Mouse (Mus musculus) gastrocnemius, postnatal 14 days (tissue): ENCODE data around the gene Smndc1. TPM values are rescaled to one million over a fixed set of nuclear protein-coding genes. Genes with fewer than 3 reads are reported as not detected.
A peak's percentile ranks its signal among the peaks of the same experiment; 100 is the strongest.

Source experiments
- DNase-seq: peaks from one replicate; pipeline ENCODE4 v3.0.0; 2021; ENCODE audit warnings: mixed read lengths
- intact Hi-C: fragments of 180-260 bp; cut with DNase I; formaldehyde crosslinking; loops from one replicate; pipeline ENCODE4 v1.15.1; 2025; ENCODE audit warnings: low total_unique reads
- long read RNA-seq, 2 experiments: library from polyadenylated mRNA; stranded (forward); transcript quantifications; one replicate each; pipeline ENCODE4 v2.0.0; 2021
- total RNA-seq, 2 experiments: library from RNA; stranded (reverse); gene quantifications; 2 replicates each; pipeline ENCODE4 v1.2.3; 2021

Smndc1 gene
- total RNA-seq = 10 to 100 TPM; 24.3 to 26.6 TPM
- long read RNA-seq, experiment 1, transcript Smndc1-201 (6 exons, 1,948 nt) = major isoform, 9 of 12 reads
- long read RNA-seq, experiment 1, partial matches to known transcripts = 2 of 12 reads
- long read RNA-seq, experiment 1, other reads (novel, unspliced or antisense) = 0 of 12 reads
- long read RNA-seq, experiment 2, transcript Smndc1-201 (6 exons, 1,948 nt) = major isoform, 13 of 13 reads
- long read RNA-seq, experiment 2, partial matches to known transcripts = 0 of 13 reads
- long read RNA-seq, experiment 2, other reads (novel, unspliced or antisense) = 0 of 13 reads

DNA sequence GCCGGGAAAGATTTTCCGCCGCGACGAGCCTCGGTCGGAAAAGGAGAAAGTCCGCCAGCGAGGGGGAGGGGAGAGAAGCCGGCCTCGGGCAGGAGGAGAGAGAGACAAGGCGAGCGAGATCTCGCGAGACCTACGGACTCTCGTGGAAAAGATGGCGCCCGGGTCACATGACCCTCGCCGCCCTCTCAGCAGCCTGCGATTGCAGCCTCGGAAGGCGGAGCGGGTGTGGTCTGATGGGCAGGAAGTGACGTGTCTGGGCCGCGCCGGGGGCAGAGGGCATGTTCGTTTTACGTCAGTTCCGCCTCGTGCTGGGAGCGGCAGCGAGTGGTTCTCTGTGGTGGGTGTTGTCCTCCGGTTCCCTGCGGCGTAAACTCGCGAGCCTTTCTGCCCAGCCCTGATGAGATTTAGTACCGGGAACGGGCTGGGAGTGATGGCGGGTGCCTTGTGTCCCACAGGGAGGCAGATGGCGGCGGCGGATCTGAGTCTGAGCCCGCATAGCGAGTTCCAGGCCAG is at the start of gene Smndc1:
TSS of gene Smndc1 (minus strand) at position 84 of the 513 bp plus-strand sequence.
- peak; percentile 100 for DNase-seq
- intact Hi-C loops = no loop called here

GRCm38 (mm10) chr19:53439340-53439739 is 49.0 kb upstream of the Smndc1 start:
- intact Hi-C loops = no loop called here
- no peak for DNase-seq

GRCm38 (mm10) chr19:53437991-53438390 is 47.6 kb upstream of the Smndc1 start:
- no peak for DNase-seq
- intact Hi-C loops = no loop called here

- intact Hi-C loops = no loop called here
- no peak for DNase-seq
Observed at GRCm38 (mm10) chr19:53437311-53437958, 47.1 kb upstream of the Smndc1 start.

DNA sequence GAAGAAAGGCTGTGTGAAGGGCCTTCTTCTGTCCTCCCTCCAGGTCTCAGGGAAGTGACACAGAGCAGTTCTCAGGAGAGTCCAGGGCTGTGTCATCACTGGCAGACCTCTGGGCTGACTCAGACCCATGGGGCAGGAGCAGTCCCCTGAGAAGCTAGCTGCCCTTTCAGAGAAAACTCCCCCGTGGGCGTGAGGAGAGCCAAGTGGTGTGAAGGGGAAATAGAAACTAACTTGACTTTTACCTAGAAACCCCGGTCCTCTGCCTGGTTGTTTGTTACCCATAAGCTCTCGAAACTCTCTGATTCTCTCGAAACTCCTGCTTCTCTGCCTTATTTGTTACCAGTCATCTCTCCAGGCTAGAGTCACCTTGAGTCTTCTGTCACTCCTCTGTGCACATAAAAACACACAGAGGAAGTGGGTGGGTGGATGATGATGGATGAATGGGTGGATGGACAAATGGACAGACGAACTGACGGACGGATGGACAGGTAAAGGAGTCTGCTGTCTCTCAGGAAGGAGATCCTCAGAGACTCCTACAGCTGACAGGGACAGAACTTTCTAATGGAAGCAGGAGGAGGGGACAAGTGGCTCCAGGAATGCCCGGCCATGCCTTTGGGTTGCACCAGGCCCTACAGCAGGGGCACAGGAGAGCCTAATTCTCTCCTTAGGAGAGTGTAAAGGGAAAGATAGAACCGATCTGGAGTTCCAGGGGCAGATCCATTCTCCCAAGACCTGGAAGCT is 43.7 kb upstream of the Smndc1 start:
- intact Hi-C loops = no loop called here
- DNase-seq = no peak

- intact Hi-C loops = no loop called here
- no peak for DNase-seq
Observed at GRCm38 (mm10) chr19:53431003-53431402, 40.6 kb upstream of the Smndc1 start.

GRCm38 (mm10) chr19:53430356-53430755 is 40.0 kb upstream of the Smndc1 start:
- DNase-seq = no peak
- intact Hi-C loops = no loop called here

- no peak for DNase-seq
- intact Hi-C loops = no loop called here
Observed at GRCm38 (mm10) chr19:53427817-53428216, 37.4 kb upstream of the Smndc1 start.

DNA sequence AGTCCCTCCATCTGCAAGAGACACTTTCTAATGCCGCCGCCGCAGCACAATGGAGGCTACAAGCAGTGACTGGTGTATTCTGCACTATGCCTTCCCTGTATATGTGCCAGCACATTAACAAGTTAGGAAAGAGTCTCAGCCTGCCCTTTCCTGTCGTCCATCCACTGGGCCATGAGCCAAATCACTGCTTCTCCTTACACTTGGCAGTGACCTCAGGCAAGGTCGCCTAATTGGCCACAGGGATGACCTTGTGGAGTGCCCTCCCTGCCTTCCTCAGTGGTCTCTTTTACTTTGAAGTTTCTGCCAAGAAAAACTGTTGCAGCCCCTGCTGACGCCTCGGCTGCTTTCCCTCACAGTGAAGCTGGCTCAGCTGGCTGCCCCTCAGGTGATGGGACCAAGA is 37.0 kb upstream of the Smndc1 start:
- intact Hi-C loops = no loop called here
- DNase-seq = no peak

- intact Hi-C loops = no loop called here
- no peak for DNase-seq
Observed at GRCm38 (mm10) chr19:53425824-53426223, 35.4 kb upstream of the Smndc1 start.

DNA sequence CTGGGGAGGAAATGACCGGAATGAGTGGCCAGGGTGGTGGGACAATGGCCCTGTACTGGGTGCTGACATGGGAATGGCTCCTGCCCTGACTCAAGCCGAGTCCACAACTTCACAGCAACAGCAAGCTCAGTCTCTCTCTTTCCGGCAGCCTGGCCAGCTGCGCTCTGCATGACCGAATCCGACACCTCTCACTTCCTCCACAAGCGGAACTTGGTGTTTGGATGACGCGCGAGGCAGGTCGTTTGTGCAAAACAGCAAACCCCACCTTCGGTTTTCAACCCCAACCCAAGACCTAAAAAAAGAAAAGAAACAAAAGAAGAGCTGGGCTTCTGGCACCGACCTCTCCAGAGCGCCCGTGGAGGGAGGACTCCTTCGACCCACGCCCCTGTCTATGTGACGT is 34.3 kb upstream of the Smndc1 start:
- DNase-seq = no peak
- intact Hi-C loops = no loop called here

- DNase-seq = no peak
- intact Hi-C loops = no loop called here
Observed at GRCm38 (mm10) chr19:53423816-53424465, 33.6 kb upstream of the Smndc1 start.

DNA sequence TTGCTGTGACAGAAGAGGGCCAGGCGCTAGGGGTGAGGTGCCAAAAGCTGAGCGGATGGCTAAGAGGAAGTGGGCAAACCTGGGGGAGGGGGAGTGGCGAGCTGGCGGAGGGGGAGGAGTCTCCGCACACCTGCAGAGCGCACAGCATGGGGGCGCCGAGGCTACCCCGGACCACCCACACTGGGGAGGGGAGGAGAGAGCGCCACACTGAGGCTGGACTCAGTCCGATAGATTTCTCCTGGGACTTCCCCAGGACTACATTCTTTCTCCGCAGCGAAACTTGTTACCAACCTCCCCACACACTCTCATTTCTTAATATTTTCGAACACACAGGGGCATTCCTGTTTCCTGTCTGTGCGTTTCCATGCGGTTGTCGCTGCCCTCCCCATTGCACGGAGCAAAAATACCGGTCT is 33.0 kb upstream of the Smndc1 start:
- DNase-seq = no peak
- intact Hi-C loops = no loop called here

- intact Hi-C loops = no loop called here
Observed at GRCm38 (mm10) chr19:53422358-53423308, 32.3 kb upstream of the Smndc1 start.

GRCm38 (mm10) chr19:53421583-53422188 is 31.3 kb upstream of the Smndc1 start:
- DNase-seq = no peak
- intact Hi-C loops = no loop called here

More at GRCm38 (mm10) chr19:53422358-53423308, 32.3 kb upstream of the Smndc1 start:
- DNase-seq = no peak

GRCm38 (mm10) chr19:53420924-53421582 is 30.7 kb upstream of the Smndc1 start:
- DNase-seq = peak; percentile 51
- intact Hi-C loops = no loop called here

- intact Hi-C loops = loop anchor here (5.0 kb wide), 1 partner anchor 157 kb away; no protein-coding TSS in a partner anchor
- DNase-seq = peak; percentile 63
Observed at GRCm38 (mm10) chr19:53419834-53420233, 29.5 kb upstream of the Smndc1 start.

DNA sequence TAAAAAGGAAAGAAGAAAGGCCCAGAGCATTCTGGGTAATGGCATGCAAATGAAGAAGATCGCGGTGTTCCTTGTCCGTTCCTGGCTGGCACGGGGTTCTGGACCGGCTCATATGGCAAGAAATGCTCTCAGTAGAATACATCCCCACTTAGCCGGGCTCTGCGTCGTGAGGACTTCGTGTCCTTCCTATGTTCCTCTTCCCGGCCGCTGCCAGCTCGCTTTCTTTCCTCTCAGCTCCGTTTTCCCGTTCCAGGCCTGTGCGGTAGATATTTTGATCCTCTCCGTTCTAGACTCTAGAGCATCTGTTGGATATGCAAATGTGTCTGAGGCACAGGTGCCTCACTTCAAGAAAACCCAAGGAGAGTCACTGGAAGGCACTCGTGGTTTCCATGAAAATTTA is 24.8 kb upstream of the Smndc1 start:
- intact Hi-C loops = loop anchor here (5.0 kb wide), 1 partner anchor 162 kb away; no protein-coding TSS in a partner anchor
- DNase-seq = no peak
